Mouse (Mus musculus): ENCODE measurements around the gene Ms4a4d.
"Not testable (repeated sequence)": the region's sequence is repeated elsewhere in the genome, so short reads cannot be mapped to it uniquely, and the experiment has no call there.

The Ms4a4d gene

DNA sequence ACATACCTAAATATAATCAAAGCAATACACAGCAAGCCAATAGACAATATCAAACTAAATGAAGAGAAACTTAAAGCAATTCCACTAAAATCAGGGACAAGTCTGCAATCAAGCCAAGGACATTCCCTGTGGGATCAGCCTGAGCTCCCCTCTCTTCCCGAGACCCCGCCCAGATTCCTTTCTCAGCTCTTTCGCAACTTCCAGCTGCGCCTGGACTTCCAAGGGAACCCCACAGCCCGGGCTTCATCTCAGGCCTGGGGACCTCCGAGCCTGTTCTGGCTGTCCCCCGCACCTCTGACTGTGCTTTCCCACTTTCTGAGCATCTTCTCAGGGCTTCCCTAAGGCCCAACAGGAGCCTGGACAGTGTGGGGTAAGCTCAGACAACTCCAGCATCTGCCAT lies at the start of gene Ms4a4d:
Gene Ms4a4d, plus strand, starts transcription at position 209 of the 400 bp plus-strand sequence.
- peak; percentile 26 for DNase-seq (ENCODE audit: low spot score)

DNA sequence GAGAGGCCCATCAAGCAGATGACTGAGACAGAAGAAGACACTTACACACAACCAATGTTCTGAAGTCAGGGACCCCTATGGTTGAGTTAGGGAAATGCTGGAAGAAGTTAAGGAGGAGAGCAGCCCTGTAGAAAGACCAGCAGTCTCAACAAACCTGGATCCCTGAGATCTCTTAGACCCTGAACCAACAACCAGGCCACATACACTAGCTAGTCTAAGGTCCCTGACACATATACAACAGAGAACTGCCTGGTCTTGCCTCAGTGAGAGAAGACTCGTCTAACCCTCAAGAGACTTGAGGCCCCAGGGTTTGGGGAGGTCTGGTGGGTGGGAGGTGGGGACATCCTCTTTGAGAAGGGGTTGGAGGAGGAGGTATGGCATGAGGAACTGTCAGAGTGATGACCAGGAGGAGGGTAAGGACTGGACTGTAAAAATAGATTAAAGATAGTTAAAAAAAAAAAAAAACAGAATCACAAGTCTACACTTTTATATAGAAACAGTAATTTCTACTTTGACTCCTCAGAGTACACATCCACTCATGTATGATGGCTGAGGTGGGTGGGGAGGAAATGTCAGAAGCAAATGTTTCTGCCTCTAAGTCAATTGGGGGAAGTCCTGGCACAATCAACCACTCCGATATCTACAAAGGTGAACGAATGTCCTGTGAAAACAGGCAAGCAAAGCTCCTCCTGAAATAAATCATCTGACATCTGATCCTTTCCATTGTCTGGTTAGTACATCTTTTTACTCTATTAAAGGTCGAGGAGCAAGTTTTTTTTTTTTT lies 45.0 kb upstream of the Ms4a4d start:
- DNase-seq (ENCODE audit: low spot score), result no peak

GRCm38 (mm10) chr19:11492671-11493070 lies 43.9 kb upstream of the Ms4a4d start:
- DNase-seq (ENCODE audit: low spot score), result no peak

DNA sequence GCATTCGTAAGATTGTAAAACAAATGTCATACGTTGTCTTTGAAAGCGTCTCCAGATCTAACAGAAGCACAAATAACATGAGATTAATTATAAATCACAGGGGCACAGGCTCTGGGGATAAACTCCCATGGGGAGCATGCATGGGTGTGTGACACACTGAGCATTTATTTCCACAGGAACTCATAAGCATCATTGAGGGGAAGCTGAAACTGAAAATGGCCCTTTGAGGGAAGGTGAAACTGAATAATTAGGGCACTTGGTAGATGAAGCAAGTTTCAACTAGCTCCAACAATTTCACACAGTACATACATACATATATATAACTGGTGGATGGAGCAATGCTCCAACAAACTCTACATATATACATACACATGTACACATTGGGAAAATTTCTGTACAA lies 42.1 kb upstream of the Ms4a4d start:
- no peak for DNase-seq (ENCODE audit: low spot score)

DNA sequence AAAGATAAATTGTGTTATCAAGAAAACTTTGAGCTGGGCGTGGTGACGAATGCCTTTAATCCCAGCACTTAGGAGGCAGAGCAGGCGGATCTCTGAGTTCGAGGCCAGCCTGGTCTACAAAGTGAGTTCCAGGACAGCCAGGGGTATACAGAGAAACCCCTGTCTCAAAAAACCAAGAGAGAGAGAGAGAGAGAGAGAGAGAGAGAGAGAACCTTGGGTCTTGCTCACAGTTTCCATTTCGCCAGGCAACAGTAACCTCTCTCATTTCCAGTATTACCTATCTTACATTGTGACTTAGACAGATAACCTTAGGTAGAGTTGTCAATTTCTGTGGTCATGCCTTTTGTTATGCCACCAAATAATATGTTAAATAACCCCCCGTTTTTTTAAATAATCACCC lies 40.2 kb upstream of the Ms4a4d start:
- no peak for DNase-seq (ENCODE audit: low spot score)

- not testable (repeated sequence) for DNase-seq (ENCODE audit: low spot score)
Measured at GRCm38 (mm10) chr19:11497300-11497699, 39.3 kb upstream of the Ms4a4d start.

GRCm38 (mm10) chr19:11500796-11501195 lies 35.8 kb upstream of the Ms4a4d start:
- no peak for DNase-seq (ENCODE audit: low spot score)

DNA sequence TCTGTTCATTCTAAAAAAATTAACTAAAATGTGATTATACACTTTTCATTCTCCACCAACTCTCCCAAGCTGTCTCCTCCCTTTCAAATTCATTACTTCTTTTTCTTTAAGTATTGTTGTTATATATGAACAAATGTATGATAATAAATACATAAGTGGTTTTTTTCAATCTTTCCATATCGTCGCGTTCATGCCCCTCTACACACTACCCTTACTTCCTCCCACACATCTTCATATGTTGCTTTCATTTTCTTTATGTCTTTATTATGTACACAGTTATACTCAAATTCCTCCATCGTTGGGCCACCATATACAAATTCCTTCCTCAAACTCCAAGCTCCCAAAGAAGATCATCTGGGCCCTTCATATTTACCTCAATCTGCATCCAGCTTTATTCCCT lies 35.3 kb upstream of the Ms4a4d start:
- no peak for DNase-seq (ENCODE audit: low spot score)

DNA sequence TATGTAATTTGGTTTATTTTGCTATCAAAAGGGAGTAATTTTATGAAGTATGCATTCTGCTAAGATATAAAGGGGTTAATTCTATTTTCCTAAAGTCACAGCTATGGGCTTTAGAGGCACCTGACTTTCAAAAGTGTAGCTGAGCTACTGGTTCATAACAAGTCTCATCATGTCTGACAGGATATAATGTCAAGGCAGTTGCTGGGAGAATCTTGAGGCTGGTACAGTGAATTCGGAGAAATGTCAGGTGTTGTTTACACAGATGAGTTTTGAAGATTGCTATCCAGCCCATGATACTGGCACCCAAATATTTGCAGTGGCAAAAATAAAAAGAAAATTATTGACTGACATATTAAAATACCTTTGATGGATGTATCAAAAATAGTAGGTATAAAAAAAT lies 31.7 kb upstream of the Ms4a4d start:
- no peak for DNase-seq (ENCODE audit: low spot score)

DNA sequence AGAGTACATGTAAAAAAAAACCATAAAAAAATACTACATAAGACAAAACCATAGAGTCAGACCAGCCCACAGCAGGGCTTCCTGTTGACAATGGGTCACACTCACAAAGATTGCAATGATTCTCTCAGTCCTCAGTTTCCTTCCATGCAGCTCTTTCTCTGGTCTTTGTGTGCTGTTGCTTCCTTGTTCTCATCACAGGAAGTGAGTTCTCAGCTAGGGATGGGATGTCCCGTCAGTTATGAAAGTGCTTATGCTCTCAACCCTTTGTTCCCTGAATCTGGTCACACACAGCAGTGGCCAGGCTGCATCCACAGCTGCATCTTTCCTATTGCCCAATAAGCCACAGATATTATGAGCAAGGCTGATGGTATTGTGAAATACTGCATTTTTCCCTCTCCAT lies 23.1 kb upstream of the Ms4a4d start:
- no peak for DNase-seq (ENCODE audit: low spot score)

GRCm38 (mm10) chr19:11516246-11516645 lies 20.4 kb upstream of the Ms4a4d start, which contains the start of gene Ms4a6b:
Gene Ms4a6b, plus strand, starts transcription at chr19:11516512.
- DNase-seq (ENCODE audit: low spot score), result no peak

DNA sequence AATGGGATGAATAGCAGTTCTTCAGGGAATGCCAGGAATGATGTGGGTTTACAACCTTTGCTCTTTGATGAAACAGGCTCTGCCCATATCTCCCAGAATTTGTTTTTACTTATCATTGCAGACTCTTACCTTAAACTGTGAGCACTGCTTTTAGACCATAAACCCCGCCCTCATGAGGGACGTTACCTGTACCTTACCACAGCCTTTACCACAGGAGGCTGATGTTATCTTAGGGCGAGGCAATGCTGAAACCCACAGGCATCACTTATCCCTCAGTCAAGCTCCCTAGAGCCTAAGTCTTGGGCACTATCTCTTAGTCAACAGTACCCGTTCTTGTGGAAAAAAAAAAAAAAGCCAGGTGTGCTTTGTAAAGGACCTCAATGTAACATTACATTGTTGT lies 19.8 kb upstream of the Ms4a4d start:
- no peak for DNase-seq (ENCODE audit: low spot score)

- DNase-seq (ENCODE audit: low spot score), result not testable (repeated sequence)
Measured at GRCm38 (mm10) chr19:11517373-11517772, 19.2 kb upstream of the Ms4a4d start.

GRCm38 (mm10) chr19:11518356-11518755 lies 18.2 kb upstream of the Ms4a4d start:
- DNase-seq (ENCODE audit: low spot score), result not testable (repeated sequence)

- no peak for DNase-seq (ENCODE audit: low spot score)
Measured at GRCm38 (mm10) chr19:11520146-11520545, 16.5 kb upstream of the Ms4a4d start.

DNA sequence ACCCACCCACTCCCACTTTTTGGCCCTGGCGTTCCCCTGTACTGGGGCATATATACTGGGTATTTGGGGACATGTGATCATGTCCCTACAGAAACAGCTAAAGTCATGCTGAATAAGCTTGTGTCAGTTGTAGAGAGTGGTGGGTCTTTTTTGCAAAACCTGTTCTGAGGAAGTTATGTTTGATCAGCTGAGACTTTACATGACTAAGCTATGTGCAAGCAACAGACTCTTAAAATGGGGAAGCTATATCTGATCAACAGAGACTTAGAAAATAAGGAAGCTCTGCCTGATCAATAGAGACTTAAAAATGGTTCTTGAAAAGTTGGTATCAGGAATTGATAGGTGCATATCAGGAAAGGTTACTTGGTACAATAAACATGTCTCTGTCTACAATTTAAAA lies 3.2 kb upstream of the Ms4a4d start:
- DNase-seq (ENCODE audit: low spot score), result no peak

DNA sequence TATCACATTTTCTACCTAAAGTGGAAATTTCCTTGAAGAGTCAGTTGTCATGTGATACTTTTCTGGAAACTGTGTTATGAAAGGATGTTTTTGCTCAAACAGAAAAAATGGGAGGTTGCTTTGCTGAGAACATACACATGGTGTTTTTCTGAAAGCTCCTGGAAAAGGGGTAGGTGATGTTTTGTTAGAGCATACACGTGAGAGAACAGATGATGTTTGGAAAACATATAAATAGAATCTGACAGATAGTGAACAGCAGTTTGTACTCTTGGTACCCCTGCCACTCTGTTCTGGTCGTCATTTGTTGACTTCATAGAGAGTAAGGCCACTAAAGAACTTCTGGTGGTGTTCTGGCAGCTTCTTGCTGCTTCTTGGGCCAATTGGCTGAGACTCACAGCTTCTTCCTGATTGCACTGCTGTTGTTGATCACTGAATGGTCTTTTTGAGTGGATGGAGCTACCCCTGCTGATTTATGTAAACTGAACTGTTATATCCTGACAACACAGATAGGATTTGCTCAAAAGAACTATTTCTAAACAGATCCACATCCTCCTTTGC lies 2.6 kb upstream of the Ms4a4d start:
- DNase-seq (ENCODE audit: low spot score), result no peak

- DNase-seq (ENCODE audit: low spot score), result no peak
Measured at GRCm38 (mm10) chr19:11537336-11537735, 735 bp downstream of the Ms4a4d start.

GRCm38 (mm10) chr19:11540166-11540821 lies 3.7 kb downstream of the Ms4a4d start:
- DNase-seq (ENCODE audit: low spot score), result not testable (repeated sequence)

DNA sequence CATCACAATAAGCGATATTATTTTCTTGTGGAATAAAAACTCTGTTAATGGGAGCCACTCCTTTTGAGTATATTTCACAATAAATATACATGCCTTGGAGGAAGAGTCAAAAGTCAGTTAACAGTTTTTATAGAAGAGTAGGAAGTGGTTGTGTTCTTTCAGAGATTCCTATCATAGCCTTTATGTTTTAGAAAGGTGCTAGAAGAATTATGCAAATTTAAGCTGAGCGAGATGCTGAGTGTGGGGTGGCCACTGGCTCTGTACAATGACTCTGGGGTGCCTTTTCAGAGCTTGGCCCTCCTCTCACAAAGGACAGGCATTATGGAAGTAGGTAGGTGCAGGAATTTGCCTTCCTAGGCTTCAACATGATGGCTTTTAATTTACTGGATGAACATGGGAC lies 7.8 kb downstream of the Ms4a4d start:
- not testable (repeated sequence) for DNase-seq (ENCODE audit: low spot score)

DNA sequence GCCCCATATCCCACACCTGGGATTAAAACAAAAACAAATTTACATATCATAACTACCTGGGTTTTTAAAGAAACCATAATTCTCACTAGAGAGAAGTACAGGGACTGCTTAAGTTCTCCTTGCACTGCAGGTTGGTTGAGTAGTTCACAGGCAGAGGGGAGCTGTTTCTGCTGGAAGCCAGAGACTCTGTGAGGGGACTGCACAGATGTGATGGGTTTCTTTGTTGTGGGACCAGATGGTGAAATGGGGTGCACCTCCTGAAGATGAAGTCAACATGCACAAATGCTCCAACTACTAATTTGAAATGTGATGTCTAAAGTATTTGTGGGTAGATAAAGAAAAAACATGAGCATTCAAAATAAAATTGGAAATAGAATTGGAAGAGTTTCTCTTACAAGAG lies 11.3 kb downstream of the Ms4a4d start:
- DNase-seq (ENCODE audit: low spot score), result no peak

GRCm38 (mm10) chr19:11554726-11555125 lies 18.1 kb downstream of the Ms4a4d start:
- DNase-seq (ENCODE audit: low spot score), result no peak

DNA sequence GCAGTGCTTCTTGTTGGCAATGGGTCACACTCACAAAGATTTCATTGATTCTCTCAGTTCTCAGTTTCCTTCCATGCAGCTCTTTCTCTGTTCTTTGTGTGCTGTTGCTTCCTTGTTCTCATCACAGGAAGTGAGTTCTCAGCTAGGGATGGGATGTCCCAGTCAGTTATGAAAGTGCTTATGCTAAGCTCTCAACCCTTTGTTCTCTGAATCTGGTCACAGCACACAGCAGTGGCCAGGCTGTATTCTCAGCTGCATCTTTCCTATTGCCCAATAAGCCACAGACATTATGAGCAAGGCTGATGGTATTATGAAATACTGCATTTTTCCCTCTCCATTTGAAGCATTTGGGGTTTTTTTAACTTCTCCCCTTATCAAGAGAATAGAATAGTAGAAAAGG lies 23.0 kb downstream of the Ms4a4d start:
- DNase-seq (ENCODE audit: low spot score), result not testable (repeated sequence)
